Mouse (Mus musculus) cerebellum, adult 11-12 months (tissue): Measurements from ENCODE around the gene Myzap.
"Not testable (repeated sequence)": the region's sequence is repeated elsewhere in the genome, so short reads cannot be mapped to it uniquely, and the experiment has no call there.

Source experiments
- DNase-seq: peaks from one replicate; pipeline ENCODE4 v3.0.0; 2022

Myzap gene

DNA sequence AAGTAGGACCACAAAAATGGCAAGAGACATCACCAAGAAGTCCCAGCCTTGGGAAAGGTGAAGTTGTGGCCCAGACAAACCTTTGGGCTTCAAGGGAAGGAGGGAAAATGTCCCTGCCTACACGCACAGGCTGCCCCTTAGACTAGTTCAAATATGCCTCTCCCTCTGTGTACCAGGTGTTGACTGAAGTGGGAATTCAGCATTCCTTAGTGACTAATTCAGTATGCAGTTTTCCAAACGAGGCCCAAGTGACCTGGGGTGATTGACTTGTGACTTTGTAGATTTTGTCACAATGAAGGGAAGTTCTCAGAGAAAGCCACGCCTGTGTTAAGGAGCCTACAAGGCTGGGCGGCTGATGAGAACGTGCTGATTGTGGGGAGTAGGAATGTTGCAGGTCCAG lies 49.9 kb downstream of the Myzap start:
- DNase-seq, result no peak

DNA sequence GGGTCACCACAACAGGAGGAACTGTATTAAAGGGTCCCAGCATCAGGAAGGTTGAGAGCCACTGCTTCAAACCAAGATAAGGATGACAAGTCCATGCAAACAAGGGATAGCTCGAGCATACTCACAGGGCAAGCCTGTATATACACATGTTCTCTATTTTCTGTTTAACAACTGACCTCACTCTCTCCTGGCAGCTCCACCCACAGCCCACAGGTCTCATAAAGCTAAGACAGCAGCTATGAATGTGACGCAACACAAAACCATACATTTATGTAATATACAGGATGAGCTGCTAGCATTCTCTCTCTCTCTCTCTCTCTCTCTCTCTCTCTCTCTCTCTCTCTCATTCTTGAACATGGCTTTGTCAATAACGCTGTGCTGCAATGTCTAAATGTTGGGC lies 51.4 kb downstream of the Myzap start:
- no peak for DNase-seq

- DNase-seq, result no peak
Observed at GRCm38 (mm10) chr9:71535730-71536129, 56.4 kb downstream of the Myzap start.

- DNase-seq, result no peak
Observed at GRCm38 (mm10) chr9:71535036-71535435, 57.1 kb downstream of the Myzap start.

GRCm38 (mm10) chr9:71529960-71530359 lies 62.2 kb downstream of the Myzap start:
- no peak for DNase-seq

- DNase-seq, result no peak
Observed at GRCm38 (mm10) chr9:71527438-71527837, 64.7 kb downstream of the Myzap start.

DNA sequence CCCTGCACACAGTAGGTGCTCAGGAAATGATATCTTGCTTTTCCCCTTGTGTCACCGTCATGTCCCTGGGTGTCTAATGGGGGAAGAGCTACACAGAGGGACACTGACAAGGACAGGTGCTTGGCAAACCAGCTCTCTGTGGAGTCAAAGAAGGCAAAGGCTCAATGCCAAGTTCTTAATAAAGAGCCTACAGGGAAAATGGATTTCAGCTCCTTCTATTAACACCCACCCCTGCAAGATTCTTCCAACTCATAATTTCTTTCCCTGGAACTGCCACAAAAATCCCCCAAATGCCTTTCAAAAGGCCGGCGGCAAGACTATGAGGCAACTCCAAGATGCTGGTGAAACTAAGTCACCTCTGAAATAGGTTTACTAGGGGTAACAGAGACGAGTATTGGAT lies 68.3 kb downstream of the Myzap start:
- no peak for DNase-seq

DNA sequence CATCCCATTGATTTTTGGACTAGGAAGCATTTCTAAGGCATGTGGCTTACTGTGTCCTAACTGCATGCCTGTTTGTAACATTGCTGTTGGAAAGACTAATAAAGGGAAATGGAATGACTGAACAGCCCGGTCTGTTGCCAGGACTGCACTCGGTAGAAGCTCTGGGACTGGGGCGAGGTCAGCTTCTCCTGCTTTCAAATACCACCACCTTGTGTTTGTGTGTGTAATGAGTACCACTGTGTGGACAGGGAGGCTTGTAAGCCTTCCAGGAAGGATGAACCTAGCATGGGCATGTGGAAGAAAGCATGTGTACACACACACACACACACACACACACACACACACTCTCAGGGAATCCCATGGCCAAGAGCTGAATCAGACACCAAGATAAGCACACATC lies 72.3 kb downstream of the Myzap start:
- DNase-seq, result no peak

- DNase-seq, result no peak
Observed at GRCm38 (mm10) chr9:71517487-71517886, 74.7 kb downstream of the Myzap start.

DNA sequence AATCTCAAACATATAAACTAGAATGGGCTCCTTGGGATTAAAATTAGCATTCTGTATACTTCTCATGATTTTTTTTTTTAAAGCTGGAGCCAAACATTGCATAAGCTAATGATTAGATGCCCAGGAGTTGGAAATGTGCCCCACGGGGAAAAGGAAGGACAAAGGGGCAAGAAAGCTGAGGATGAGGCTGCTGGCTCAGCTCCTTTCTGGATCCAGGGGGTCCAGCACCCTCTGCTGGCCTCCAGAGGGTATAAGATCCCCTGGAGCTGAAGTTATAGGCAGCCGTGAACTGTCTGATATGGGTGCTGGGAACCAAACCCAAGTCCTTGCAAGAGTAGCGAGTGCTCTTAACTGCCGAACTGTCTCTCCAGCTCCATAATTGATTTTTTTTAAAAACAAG lies 76.3 kb downstream of the Myzap start:
- DNase-seq, result no peak

GRCm38 (mm10) chr9:71513566-71513965 lies 78.6 kb downstream of the Myzap start:
- no peak for DNase-seq

GRCm38 (mm10) chr9:71512899-71513298 lies 79.3 kb downstream of the Myzap start:
- DNase-seq, result no peak

DNA sequence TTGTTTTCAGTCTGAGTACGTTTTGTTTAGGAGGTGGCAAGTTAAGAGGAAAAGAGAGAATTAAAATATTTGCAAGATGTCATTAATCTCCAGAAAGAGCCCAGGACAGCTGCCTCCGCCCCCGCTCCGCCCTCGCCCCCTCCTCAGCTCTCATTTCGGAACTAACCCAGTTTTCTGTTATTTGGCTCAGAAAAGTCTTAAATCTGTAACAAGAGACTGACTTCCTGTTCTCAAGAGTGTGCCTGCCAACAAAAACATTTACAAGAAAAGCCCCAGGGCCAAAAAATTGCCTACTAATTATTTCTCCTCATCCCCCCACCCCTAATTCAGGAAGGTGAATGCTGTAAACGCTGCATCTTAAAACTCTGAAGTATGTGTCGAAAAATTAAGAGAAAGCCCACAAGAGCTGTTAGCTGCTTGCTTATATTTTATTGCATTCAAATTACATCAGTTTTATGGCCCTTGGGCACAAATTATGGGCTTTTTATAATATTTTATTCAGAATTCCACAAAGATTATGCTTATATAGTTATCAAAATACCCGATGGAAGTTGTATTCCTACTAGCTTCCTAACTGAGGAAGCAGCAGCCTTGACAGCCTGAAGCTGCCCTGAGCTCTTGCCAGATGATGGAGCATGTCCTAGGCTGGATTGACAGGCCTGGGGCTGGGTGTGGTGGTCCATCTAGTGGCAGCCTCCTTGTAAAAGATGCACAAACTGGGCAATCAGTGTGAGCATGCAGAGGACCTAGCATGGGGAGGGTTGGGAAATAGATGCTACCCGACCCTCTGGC lies 93.6 kb downstream of the Myzap start:
- DNase-seq, result no peak

DNA sequence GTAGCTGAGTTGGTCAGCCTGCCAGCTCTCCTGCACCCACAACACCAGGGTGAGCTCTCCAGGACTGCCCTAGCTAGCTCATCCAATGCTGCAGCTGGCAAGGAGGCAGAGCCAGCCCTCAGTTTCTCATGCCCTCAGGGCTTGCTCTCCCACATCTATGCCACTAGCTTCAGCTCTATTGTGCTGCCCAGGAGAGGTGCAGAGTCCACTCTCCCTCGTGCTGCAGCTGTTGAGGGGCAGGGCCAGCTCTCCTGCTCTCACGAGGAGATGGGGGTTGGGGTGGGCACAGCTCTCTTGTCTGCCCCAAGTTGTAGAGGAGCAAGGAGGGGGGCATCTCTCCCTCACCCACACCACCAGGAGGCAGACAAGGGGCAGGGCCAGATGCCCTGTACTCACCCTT lies 95.5 kb downstream of the Myzap start:
- no peak for DNase-seq

- no peak for DNase-seq
Observed at GRCm38 (mm10) chr9:71493771-71494170, 98.4 kb downstream of the Myzap start.

DNA sequence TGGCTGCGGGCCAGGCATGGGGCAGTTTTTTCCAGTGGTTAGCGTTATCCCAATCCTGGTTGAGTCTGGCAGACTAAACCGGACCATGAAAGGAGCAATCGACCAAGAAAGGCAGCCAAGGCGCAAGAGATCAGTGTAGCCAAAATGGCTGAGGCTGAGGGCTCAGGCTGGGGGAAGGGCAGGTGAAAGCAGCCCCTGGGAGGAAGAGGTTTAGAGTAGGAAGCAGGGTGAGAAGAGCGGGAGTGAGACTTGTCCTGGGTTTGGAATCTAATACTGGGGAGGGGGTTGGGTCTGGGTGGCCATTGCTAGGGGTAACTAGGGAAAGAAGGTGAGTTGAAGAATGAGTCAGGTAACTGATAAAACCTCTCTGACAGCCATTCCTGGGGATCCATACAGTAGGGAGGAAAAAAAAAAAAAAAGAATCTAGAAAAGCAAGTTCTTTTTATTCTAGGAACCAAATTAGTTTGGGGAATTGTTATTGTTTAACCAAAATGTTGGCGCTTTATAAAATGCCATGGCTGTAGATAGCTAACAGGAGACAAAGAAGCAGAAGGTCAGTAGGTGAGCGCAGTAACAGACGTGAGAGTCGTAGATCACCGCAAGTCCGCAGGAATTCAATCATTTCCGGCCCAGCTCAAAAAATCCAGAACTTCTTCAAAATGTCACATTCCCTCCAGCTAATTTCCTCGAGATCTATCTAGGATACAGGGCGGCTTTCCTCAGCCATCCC lies 99.7 kb downstream of the Myzap start:
- DNase-seq, result no peak

DNA sequence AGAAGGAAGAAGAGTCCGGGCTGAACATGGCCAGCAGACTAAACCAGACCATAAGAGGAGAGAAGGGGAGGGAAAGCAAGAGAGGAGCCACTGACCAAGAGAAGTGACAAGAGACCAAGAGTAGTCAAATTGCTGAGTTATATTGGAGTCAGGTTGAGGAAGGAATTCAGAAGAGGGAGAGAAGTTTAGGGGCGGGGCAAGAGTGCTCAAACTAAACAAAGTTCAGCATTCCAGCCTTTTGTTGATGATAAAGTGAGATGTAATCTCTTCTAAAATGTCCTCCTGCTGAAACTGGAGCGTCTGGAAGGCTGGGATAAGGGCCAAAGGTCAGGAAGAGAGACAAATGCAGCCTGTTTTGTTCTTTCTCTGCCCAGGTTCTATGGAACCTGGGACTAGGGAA lies 102.1 kb downstream of the Myzap start:
- DNase-seq, result no peak

DNA sequence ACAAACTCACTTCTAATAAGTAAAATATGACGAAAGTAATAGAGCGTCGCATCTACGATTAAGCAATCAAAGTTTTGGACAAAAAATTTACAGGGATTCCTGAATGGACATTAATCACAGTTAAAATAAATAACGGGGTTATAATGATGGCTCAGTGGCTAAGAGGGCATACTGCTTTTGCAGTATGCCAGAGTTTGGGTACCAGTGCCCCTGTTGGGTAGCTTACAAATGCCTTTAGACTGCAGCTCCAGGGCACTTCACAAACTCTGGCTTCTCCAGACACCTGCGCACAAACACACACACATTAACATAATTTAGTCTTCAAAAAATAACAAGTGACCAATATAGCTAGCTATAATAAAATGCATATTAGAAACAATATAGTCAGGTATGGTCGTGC lies 106.0 kb downstream of the Myzap start:
- no peak for DNase-seq

- DNase-seq, result peak; percentile 90
Observed at GRCm38 (mm10) chr9:71485475-71486094, 106.6 kb downstream of the Myzap start, which contains the start of gene Polr2m. Gene Polr2m (minus strand): TSS chr9:71485935.

DNA sequence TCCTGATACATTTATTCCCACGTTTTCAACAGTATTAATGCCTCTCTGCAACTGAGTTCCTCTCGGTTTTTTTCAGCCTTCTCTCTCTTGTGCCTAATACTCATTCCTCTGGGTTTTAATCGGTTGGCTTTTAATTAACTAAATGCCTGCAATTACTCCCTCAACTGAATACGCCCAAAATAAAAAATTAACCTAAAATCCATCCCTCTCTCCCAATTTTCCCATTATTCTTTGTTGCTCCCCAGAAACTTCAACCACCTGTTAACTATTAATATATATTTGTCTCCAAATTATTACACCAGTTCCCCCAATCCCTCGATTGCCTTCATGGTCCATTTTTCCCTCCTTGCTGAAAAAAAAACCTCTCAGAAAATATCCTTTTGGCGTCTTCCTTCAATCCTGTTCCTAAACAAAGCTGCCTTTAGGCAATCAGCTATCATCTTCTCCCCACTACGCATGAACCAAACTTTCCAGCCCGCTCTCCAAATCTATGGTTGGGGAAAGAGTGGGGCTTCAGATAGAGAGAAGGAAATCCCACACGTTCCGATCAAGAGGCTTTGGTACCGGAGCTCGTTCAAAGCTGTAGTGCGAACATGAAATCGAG lies 107.2 kb downstream of the Myzap start:
- DNase-seq, result no peak

DNA sequence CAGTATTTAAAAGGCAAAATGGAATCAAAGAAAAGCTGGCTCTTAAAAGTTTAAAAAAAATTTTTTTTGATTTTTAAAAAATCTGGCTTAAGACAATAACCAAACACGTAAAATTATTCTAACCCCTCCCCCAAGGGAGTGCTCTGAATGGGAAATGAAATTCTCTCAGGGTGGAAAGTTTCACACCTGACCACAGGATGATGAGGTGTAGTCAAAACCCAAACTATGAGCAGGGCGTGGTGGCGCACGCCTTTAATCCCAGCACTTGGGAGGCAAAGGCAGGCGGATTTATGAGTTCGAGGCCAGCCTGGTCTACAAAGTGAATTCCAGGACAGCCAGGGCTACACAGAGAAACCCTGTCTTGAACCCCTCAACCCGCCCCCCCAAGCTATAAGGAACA lies 108.3 kb downstream of the Myzap start:
- not testable (repeated sequence) for DNase-seq

DNA sequence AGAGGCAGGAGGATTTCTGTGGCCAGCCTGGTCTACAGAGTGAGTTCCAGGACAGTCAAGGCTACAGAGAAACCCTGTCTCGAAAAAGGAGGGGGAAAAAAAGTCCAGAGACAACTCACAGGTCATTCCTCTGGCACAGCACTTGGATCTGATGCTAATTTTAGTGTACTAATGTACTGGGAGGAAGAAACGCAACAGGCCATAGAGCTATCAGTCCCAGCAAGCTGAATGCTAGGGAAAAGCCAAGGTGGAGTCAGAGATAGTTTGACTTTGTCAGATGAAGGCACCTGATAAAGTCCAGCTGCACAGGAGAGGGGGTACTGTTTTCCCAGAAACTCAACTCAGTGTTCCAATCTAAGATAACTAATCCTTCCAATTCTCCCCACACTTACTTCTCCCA lies 111.9 kb downstream of the Myzap start:
- DNase-seq, result no peak

- no peak for DNase-seq
Observed at GRCm38 (mm10) chr9:71479413-71479812, 112.7 kb downstream of the Myzap start.

- no peak for DNase-seq
Observed at GRCm38 (mm10) chr9:71478596-71478995, 113.6 kb downstream of the Myzap start.
